ENCODE assay signal across 8 mouse cellular contexts in the genomic region with DNA sequence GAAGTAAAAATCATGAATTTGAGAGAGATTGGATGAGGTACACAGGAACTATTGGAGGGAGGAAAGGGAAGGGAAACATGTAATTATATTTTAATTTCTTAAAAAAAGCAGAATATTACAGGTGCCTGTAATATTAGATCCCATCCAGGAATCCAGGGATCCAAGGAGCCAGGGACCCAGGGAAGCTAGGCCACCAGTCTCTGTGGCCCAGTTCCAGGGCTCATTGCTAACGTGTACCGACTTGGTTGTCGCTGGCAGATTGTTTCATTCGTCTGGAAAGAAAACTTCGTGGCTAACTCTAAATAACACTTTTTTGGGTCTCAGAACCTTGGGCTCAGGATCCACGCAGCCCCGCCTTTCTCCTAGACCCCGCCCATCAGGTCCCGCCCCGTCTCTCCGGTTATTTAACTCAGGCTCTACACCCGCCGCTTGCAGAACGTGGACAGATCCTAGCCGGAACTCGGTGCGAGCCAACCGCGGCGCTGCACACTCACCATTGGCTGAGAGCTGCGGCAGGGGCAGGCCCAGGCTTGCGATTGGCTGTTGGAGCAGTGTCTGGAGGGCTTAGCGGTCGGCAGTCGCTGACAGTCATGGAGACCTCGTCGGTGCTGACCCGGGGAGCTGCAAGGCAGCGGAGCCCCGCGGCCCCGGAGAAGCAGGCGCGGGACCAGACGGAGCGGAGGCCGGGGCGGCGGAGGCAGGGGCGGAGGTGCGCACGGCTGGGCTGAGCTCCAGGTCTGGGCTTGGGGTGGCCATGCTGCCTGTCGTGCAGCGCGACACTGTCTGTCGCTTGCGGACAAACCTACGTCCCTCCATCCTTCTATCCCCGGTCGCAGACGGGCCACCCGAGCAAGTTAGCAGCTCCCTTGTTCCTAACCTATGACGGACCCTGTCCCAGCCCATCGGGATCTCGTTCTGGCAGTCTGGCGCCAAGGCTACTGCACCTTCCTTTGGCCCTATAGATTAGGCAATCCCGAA. TPM values are rescaled to one million over a fixed set of nuclear protein-coding genes. Genes with fewer than 3 reads are reported as not detected.
DNase-seq lines count a peak whose midpoint lies in the region; ATAC-seq and TF ChIP-seq lines count a peak whose summit lies in the region.

A gene (plus strand): TSS at position 434 of the 978 bp plus-strand sequence.

- peaks cover 26% of the 10 kb centered on the region for H3K4me1 ChIP-seq in G1E (ENCODE audit: insufficient read depth, low read depth, low read length)
- peaks cover 11% of the 10 kb centered on the region for H3K4me1 ChIP-seq in forebrain, embryonic 16.5 days (replicated peaks; ENCODE audit: control insufficient read depth, insufficient read depth, low read length)
- peaks cover 2% of the 10 kb centered on the region; the same call in 1 of the 2 replicates for H3K4me1 ChIP-seq in lung, embryonic 14.5 days (ENCODE audit: insufficient read depth)
- H3K4me1 ChIP-seq in olfactory bulb, adult 2 months (ENCODE audit: control insufficient read depth, insufficient read depth, low read length) = peaks cover 4% of the 10 kb centered on the region
- H3K4me1 ChIP-seq in thymus, adult 2 months (replicated peaks; ENCODE audit: control insufficient read depth, insufficient read depth, low read length) = peaks cover 36% of the 10 kb centered on the region

- intact Hi-C loops in heart, postnatal 36 days (cut with DNase I) = no loop called here

- H3K36me3 ChIP-seq in G1E (replicated peaks) = peaks cover 32% of the 10 kb centered on the region
- H3K36me3 ChIP-seq in forebrain, embryonic 16.5 days (ENCODE audit: control insufficient read depth, insufficient read depth) = no peaks in the 10 kb centered on the region
- H3K36me3 ChIP-seq in lung, embryonic 14.5 days (ENCODE audit: insufficient read depth) = peaks cover 10% of the 10 kb centered on the region; the same call in 1 of the 2 replicates
- H3K36me3 ChIP-seq in thymus, adult 2 months (ENCODE audit: control insufficient read depth, insufficient read depth, low read length) = peaks cover 5% of the 10 kb centered on the region

- under 1% methylated on average over 53 of the region's 57 CpGs for WGBS in forebrain, embryonic 16.5 days
- under 1% methylated on average over 57 of the region's 57 CpGs for WGBS in lung, embryonic 14.5 days
- WGBS in olfactory bulb, adult 2 months = under 1% methylated on average over 57 of the region's 57 CpGs
- 1% methylated on average over 57 of the region's 57 CpGs for WGBS in thymus, adult 2 months

- TF ChIP-seq POLR2A in olfactory bulb, adult 2 months (IDR thresholded peaks at IDR 0.05; ENCODE audit: insufficient read depth, low read depth, low read length) = peak; percentile 89
- peak; percentile 93 for TF ChIP-seq POLR2A in thymus, adult 2 months (IDR thresholded peaks at IDR 0.05; ENCODE audit: control insufficient read depth, extremely low read depth, insufficient read depth, low read length, poor library complexity)

- no peaks in the 10 kb centered on the region for H3K9me3 ChIP-seq in G1E (replicated peaks)
- H3K9me3 ChIP-seq in forebrain, embryonic 16.5 days (ENCODE audit: control insufficient read depth, low read length) = no peaks in the 10 kb centered on the region
- no peaks in the 10 kb centered on the region for H3K9me3 ChIP-seq in lung, embryonic 14.5 days (ENCODE audit: low read depth, low read length)

- H3K4me2 ChIP-seq in forebrain, embryonic 16.5 days (ENCODE audit: low read length) = peak within 1 kb of the TSS; percentile 91
- peak within 1 kb of the TSS; percentile 94 for H3K4me2 ChIP-seq in lung, embryonic 14.5 days

- no peaks in the 10 kb centered on the region; the same call in 1 of the 2 replicates for H3K27me3 ChIP-seq in G1E (ENCODE audit: insufficient read depth, low read length)
- no peaks in the 10 kb centered on the region for H3K27me3 ChIP-seq in forebrain, embryonic 16.5 days (replicated peaks; ENCODE audit: control insufficient read depth, insufficient read depth, low read length)
- no peaks in the 10 kb centered on the region for H3K27me3 ChIP-seq in lung, embryonic 14.5 days (ENCODE audit: insufficient read depth, low read length)
- no peaks in the 10 kb centered on the region for H3K27me3 ChIP-seq in thymus, adult 2 months (ENCODE audit: control insufficient read depth, insufficient read depth, low read length)

- peak within 1 kb of the TSS; percentile 98 for H3K4me3 ChIP-seq in G1E (ENCODE audit: low read depth, low read length)
- H3K4me3 ChIP-seq in forebrain, embryonic 16.5 days (replicated peaks; ENCODE audit: low read length) = peak within 1 kb of the TSS; percentile 93
- peak within 1 kb of the TSS; percentile 96 for H3K4me3 ChIP-seq in layer of hippocampus, adult 2 months
- peak within 1 kb of the TSS; percentile 74 for H3K4me3 ChIP-seq in lung, embryonic 14.5 days (ENCODE audit: low read depth, low read length)
- H3K4me3 ChIP-seq in olfactory bulb, adult 2 months (ENCODE audit: insufficient read depth, low read depth, low read length) = peak within 1 kb of the TSS; percentile 61
- H3K4me3 ChIP-seq in thymus, adult 2 months (ENCODE audit: control insufficient read depth, insufficient read depth, low read length) = peak within 1 kb of the TSS; percentile 83

- no peak within 1 kb of the TSS for H3K27ac ChIP-seq in forebrain, embryonic 16.5 days (ENCODE audit: low read length)
- H3K27ac ChIP-seq in layer of hippocampus, adult 2 months = peak within 1 kb of the TSS; percentile 94
- H3K27ac ChIP-seq in lung, embryonic 14.5 days (ENCODE audit: low read depth) = peak within 1 kb of the TSS; percentile 36; the same call in 1 of the 2 replicates
- no peak within 1 kb of the TSS for H3K27ac ChIP-seq in olfactory bulb, adult 2 months (ENCODE audit: insufficient read depth, low read depth, low read length)
- H3K27ac ChIP-seq in thymus, adult 2 months (ENCODE audit: control insufficient read depth, insufficient read depth, low read length) = no peak within 1 kb of the TSS

- H3K9ac ChIP-seq in forebrain, embryonic 16.5 days (replicated peaks; ENCODE audit: low read depth, low read length) = peak within 1 kb of the TSS; percentile 83
- peak within 1 kb of the TSS; percentile 66 for H3K9ac ChIP-seq in lung, embryonic 14.5 days

- ATAC-seq in G1E (ENCODE audit: extremely low read depth, insufficient number of reproducible peaks, low FRiP score, poor library complexity, severe bottlenecking) = peak; percentile 100
- ATAC-seq in forebrain, embryonic 16.5 days = peak; percentile 100
- ATAC-seq in lung, embryonic 14.5 days (ENCODE audit: insufficient read depth) = peak; percentile 100

- peak; percentile 100 for DNase-seq in G1E (ENCODE audit: low spot score)
- DNase-seq in cerebellum, adult 18-20 months = peak; percentile 93 to 97
- DNase-seq in heart, postnatal 36 days = peak; percentile 94 to 95
- peak; percentile 96 to 98 for DNase-seq in layer of hippocampus, adult 2 months (ENCODE audit: low spot score in 2 of 2)
- DNase-seq in lung, embryonic 14.5 days = peak; percentile 97
- DNase-seq in thymus, adult 2 months = peak; percentile 94

- TF ChIP-seq CTCF in G1E (IDR thresholded peaks at IDR 0.05; ENCODE audit: low read depth, low read length) = no peak
- TF ChIP-seq CTCF in layer of hippocampus, adult 2 months (conservative IDR thresholded peaks at IDR 0.05) = no peak
- no peak for TF ChIP-seq CTCF in lung, embryonic 14.5 days (IDR thresholded peaks at IDR 0.05; ENCODE audit: low read depth)
- TF ChIP-seq CTCF in olfactory bulb, adult 2 months (IDR thresholded peaks at IDR 0.05; ENCODE audit: insufficient read depth, low read depth, low read length) = no peak
- TF ChIP-seq CTCF in thymus, adult 2 months (IDR thresholded peaks at IDR 0.05; ENCODE audit: borderline replicate concordance, control insufficient read depth, extremely low read depth, insufficient read depth, low read length, poor library complexity) = peak; percentile 58

RNA-seq across cellular contexts. Expression of the gene that starts here (rescaled TPM):
- 3.8 and 4.4 TPM in 2 replicates for total RNA-seq in G1E (2014; fragmentation: Nextera tagmentation)
- 4.1 and 4.3 TPM in 2 replicates for total RNA-seq in G1E (2017)
- polyA plus RNA-seq in G1E (2012) = 25.2 and 27.9 TPM in 2 replicates
- polyA plus RNA-seq in forebrain, embryonic 16.5 days (2015; fragmentation: Nextera tagmentation; extraction: Ambion mirVana) = 6.7 and 7.1 TPM in 2 replicates
- 1 to 10 TPM; 5.4 to 7.4 TPM for total RNA-seq in heart, postnatal 36 days (2021)
- 10 to 100 TPM; 14.8 TPM for total RNA-seq in layer of hippocampus, adult 2 months (2021)
- 7.0 and 10.5 TPM in 2 replicates for polyA plus RNA-seq in lung, embryonic 14.5 days (2014; fragmentation: Nextera tagmentation; extraction: Ambion mirVana)
- polyA plus RNA-seq in olfactory bulb, adult 2 months (2012; ENCODE audit: insufficient read depth, insufficient read length, low replicate concordance, missing spikeins) = not detected in 2 replicates
- 56.5 and 58.1 TPM in 2 replicates for polyA plus RNA-seq in thymus, adult 2 months (2012; rRNA removed)

Comparison
In these comparisons a context has a peak if more than half of its experiments do, and no peak if none do; other contexts are left out.
1. H3K27ac ChIP-seq: peak in layer of hippocampus, adult 2 months (single experiment) and lung, embryonic 14.5 days (single experiment); none in forebrain, embryonic 16.5 days (single experiment), olfactory bulb, adult 2 months (single experiment) and thymus, adult 2 months (single experiment).
2. Peak in every context shown above with its lines, with median percentiles within 50 percentile points of each other: ATAC-seq, DNase-seq and H3K4me3 ChIP-seq.